Mouse (Mus musculus) T-helper 1 cell (primary cell): ENCODE data around the gene Igdcc4.

Source experiments
- in situ Hi-C: fragments of 300-600 bp; cut with MboI, MseI; formaldehyde crosslinking; loops from one replicate; pipeline ENCODE4 v1.15.1; 2025; ENCODE audit warnings: high pct_unique_total_duplicates

The Igdcc4 gene

DNA sequence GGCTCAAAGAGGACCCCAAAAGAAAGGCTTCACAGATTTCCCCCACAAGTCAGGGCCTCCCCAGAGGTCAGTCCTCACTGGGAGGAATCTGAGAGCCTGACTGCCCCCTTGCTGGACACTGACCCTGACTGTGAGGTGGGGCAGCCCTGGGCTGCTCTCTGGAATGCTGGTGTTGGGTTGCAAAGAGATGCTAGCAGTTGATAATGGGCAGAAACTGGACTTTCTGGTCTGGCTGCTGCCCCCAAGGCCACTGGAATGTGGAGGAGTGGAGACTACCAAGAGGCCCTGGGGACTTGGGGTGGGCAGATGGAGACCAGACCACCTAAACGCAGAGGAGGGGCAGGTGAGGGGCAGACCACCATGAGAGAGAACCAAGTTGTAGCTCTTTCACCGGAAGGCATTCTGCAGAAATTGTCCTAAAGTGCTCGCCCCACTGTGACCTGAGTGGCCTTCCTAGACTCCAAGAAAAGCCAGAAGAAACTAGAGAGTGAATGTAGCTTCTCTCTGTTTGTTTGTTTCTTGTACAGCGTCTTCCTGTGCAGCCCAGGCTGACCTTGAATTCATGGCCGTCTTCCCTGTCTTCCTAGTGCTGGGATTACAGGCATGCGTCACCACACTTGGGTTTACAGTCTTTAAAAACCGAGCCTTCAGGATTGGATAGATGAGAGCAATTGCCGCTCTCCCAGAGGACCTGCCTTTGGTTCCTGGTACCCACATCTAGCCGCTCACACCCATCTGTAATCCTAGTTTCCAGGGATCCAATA is 53.6 kb downstream of the Igdcc4 start:
- in situ Hi-C loops = no loop called here

DNA sequence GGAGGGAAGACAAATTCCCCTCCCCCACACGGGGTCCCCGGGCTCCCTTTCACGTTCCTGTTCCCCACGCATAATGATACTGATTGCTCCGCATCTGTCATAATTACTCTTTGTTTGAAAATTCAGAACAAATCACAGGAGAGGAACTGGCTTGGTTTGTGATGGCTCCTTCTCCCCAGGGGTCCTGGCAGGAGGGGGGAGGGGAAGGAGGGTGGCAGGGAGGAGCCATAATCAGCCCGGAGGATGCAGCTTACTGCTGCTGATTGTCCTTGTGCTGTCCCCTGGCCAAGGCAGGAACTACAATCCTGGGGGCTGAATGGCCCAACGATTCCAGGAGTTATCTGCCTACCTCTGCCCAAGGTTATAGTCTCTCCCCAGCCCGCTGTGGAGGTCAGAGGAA is 55.3 kb downstream of the Igdcc4 start:
- in situ Hi-C loops = no loop called here

DNA sequence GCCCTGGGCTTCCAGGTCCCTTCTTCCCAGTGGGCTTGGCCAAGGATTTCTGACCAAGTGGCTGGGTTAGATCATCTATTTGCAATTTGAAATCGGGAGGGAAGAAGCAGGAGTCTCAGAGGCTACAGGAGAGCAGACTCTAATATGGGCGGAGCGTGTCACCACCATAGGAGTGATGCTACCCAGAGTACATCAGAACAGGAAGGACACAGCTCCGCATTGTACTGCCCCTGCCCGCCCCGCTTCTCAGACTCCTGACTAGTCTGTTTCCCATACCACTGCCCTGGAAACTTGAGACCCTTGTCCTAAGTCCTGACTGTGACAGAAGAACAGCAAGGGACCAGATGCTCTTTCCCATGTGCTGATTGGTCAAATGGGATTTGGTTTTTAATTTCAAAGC is 56.3 kb downstream of the Igdcc4 start:
- in situ Hi-C loops = no loop called here

DNA sequence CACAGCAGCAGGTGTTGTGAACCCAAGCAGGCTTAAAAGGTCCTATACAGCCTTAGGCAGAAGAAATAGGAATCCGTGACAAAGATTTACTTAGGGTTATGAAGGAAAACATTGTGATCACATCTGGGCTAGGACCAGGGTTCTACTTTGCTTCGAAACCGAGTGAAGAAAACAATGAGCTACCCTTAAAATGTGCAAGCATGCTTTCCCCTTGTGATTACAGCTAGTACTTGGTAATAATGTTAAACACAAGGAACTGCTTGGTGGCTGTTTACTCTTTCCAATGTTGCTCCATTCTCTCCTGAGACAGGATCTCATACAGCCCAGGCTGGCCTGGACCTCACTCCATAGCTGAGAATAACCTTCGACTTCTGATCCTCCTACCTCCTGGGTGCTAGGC is 59.9 kb downstream of the Igdcc4 start:
- in situ Hi-C loops = no loop called here

DNA sequence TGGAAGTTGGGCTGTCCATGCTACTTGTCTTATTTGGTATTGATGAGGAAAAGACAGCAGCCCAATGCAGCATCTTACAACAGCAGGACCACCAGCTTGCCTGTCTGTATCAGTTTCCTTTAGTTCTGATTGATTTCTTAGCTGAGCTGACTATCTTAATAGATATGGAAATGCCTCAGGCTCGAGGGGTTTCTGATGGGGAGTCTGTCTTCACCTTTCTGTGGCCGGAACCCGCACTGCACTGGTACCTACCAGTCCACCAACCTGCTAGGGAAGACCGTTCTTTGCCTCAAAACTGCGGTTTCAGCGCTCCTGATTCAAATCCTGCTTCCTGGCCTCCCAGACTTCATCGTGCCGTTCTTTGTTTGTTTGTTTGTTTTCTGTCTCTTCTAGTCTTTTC is 60.6 kb downstream of the Igdcc4 start:
- in situ Hi-C loops = no loop called here

DNA sequence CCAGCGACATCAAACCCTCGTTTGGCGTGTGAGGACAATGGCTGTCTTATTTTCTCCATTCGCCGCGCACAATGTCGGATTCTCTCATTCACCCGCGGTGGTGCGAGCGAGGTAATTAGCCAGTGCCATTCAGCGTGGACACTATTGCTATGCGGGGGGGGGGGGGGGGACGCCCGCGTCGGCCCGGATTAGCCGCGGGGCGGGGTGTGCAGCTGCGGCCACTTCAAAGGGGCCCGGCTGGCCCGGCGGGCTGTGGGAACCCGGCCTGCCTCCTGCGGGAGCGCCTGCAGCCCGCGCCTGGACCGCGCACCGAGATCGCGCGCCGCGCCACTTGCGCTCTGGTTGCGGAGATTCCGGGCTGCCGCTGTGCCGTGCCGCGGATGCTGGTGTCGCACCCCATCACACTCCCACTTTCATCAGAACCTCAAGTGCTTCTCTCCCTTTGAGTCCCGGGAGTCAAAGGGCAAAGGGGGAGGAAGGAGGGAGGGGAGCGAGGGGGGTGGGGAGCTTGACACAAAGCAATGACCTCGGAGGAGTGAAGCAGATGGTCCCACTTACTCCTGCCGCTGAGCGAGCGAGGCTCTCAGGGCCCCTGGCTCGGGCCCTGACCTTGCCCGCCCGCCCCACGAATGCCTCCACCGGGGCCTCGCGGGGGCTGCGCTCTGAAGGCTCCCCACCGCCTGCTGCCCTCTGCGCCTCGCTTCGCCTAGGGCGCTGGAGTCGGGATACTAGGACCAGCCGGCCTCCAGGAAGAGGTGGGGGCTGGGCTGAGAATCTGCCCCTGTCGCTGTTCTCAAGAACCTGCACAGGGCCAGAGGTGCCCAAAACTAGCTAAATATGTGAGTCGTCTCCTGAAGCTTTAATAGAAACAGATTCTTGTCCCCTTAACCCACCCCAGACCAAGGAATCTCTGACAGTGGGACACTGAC is 61.7 kb downstream of the Igdcc4 start:
- in situ Hi-C loops = no loop called here

DNA sequence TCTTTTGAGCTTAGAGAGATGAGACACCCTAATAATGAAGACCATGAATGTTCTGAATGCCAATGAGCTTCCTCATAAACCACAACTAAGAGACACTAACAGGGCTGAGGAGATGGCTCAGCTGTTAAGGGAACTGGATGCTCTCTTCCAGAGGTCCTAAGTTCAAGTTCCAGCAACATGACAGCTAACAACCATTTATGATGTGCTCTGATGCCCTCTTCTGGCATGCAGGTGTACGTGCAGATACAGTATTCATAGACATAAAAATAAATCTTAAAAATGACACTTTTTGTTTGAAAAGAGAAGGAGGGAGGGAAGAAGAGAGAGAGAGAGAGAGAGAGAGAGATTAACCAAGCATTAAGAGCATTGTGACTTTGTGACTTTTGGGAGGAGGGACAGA is 63.6 kb downstream of the Igdcc4 start:
- in situ Hi-C loops = no loop called here

DNA sequence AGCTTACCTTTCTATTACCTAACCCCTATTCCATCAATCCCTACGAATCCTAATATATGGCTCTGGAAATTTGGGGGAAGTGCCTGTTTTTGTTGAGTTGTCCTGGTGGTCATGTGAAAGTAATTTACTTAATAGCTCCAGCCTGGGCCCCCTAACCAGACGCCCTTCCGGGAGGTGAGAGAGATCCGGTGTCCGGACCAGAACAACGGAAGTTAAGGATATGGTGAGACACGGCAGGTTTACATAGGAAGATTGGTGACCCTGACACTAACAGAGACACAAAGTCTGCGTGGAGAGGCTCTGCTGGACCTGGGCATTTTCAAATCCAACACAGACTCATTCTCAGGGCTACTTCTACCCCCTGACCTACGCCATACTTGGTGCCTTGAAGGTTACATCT is 65.1 kb downstream of the Igdcc4 start:
- in situ Hi-C loops = no loop called here

DNA sequence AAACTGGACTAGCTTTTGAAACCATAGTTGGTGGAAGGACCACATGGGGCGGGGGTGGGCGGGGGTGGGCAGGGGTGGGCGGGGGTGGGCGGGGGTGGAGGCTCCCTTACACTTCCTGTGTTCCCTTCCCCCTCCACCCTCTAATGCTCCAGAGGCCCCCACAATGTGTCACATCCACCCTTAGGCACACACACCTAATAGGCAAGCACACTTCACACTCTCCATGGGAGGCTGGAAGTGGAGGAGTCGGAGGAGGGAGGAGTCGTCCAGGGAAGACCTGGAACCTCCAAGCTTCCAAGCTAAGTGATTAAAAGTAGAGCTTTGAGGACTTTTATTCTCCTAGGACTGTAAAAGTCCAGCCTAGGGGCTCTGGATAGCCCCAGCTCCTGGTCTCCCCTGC is 67.2 kb downstream of the Igdcc4 start:
- in situ Hi-C loops = no loop called here

DNA sequence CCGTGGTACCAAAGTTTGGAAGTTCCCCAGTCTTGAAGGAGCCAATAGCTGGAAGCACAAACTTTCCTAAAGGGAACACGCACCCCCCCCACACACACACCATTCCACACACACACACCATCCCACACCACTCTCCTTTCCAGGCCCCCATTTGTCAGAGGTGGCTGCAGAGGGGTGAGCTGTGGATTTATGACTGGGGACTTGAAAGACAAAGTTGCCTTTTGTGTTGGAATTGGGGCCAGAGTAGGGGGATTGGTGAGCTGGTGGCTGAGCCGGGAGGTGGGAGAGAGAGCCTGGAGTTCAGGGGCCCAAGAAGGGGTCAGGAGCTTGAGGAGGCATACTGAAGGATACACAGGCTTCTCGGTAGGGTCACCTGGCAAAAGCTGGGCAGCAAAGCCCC is 67.7 kb downstream of the Igdcc4 start:
- in situ Hi-C loops = no loop called here

DNA sequence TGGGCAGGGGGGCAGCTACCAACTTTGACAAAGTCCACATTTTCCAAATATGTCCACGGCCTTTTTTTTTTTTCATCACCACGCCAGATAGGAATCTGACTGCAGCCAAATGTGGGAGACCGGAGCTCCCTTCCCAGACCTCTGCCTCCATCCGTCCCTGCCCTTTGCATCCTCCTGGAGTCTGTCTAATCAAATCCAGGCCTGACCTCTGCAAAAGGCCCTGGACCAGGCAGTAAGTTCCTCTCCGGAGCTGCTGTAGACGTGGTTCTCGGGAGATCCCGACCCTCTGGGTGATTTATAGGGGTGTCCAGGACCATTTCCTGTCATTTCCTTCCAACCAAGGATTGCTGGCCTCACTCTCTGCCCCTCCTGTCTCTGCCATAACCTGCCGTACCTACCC is 71.4 kb downstream of the Igdcc4 start:
- in situ Hi-C loops = no loop called here

DNA sequence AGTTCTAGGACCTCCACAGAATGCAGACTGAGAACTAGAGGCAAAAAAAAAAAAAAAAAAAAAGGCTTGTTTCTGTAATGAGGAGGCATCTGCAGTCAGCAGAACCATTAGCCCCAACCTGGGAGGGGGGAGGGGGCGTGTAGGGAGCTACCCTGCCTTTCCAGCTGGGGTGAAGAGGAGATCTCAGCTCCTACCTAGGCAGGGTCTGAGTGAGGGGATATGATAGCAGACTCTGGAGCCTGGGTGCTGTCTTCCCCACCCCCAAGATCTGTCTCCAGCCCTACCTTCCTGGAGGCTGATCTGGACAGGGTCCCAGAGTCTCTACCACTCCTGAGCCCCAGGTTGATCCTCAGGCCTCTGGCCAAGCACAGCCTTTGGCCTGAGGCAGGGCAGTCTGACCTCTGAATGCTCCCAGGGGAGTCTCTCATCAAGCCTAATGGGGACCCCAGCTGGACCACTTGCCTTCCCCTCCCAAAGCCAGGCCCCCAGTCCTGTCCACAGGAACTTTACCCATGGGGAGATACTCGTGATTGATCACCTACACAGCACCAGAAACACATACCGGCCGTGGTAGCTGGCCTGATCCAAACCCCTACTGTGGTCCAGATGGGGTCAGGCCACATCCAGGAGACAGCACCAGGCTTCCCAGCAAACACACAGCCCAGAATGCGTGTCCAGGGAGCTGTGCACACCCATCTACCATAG is 74.1 kb downstream of the Igdcc4 start:
- in situ Hi-C loops = loop anchor here (5.0 kb wide), 1 partner anchor 43 kb away; no protein-coding TSS in a partner anchor

DNA sequence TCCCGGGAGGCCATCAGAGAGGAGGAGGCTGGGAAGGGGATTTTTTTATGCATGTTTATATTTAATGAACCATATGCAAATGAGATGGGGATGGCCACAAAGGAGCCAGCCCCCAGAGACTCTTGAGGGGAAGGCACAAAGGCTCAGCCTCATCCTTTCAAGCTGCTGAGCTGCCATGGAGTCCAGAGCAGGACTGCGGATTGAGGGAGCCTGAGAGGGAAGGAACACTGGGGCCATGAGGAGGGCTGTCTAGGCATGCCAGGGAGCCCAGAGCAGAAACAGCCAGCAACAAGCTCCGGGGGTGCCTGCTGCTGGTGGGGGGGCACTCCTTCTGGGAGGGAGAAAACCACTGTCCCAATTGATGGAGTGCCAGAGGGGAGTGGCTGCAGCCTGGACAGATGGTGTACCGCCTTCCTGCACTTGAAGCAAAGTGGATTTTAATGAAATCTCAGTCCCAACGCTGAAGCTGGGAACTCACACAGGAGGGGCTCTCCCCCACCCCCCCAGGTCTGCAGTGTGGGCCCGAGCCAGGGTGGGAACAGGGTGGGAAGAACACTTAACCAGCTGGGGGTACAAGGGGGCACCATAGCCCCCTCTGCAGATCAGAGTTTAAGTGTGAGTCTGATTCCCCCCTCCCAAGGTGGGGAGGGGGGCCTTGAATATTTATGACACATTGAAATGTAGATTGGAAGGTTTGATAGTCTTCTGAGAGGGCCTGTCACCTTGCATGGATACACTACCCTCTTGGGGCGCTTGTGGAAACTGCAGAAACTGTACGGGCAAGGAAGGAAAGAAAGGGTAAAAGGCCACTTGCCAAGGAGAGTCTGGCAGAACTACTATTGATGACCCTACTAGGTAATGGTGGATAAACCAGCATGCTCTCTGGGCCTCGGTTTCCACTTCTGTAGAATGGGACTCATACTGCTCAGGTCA is 74.9 kb downstream of the Igdcc4 start:
- in situ Hi-C loops = loop anchor here (5.0 kb wide), 1 partner anchor 44 kb away; no protein-coding TSS in a partner anchor

DNA sequence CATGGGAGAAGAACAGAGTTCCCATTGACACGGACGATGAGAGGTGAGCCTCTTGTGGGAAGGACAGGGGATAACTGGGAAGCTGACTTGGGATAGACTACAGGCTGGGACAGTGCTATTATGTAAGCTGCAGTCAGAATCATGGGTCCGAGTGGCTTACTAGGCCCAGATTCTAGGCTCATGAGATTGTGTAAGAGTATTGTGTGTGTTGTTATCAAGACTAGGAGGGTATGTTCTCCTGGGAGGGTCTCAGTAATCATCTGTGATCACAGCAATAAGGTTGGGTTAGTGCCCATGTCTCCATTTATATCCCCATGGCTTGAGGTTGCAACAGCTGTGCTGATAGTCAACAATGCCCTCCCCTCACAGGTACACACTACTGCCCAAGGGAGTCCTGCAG is 76.2 kb downstream of the Igdcc4 start:
- in situ Hi-C loops = loop anchor here (5.0 kb wide), 1 partner anchor 45 kb away; no protein-coding TSS in a partner anchor

DNA sequence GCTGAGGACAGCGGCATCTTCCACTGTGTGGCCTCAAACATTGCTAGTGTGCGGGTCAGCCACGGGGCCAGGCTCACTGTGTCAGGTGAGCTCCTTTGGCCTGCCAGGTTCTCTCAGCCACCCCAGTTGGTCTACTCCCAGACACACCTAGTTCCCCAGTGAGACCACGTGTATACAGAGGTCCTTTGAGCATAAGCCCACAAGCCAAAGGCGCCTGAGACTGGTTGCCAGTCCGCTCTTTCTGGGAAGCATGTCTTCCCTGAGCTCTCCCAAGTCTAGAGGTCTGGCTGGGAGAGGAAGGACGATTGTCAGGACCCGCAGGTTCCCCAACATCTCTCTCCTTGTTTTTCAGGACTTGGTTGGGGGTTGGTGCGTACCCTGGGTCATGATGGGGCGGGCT is 76.6 kb downstream of the Igdcc4 start:
- in situ Hi-C loops = loop anchor here (5.0 kb wide), 1 partner anchor 46 kb away; no protein-coding TSS in a partner anchor

DNA sequence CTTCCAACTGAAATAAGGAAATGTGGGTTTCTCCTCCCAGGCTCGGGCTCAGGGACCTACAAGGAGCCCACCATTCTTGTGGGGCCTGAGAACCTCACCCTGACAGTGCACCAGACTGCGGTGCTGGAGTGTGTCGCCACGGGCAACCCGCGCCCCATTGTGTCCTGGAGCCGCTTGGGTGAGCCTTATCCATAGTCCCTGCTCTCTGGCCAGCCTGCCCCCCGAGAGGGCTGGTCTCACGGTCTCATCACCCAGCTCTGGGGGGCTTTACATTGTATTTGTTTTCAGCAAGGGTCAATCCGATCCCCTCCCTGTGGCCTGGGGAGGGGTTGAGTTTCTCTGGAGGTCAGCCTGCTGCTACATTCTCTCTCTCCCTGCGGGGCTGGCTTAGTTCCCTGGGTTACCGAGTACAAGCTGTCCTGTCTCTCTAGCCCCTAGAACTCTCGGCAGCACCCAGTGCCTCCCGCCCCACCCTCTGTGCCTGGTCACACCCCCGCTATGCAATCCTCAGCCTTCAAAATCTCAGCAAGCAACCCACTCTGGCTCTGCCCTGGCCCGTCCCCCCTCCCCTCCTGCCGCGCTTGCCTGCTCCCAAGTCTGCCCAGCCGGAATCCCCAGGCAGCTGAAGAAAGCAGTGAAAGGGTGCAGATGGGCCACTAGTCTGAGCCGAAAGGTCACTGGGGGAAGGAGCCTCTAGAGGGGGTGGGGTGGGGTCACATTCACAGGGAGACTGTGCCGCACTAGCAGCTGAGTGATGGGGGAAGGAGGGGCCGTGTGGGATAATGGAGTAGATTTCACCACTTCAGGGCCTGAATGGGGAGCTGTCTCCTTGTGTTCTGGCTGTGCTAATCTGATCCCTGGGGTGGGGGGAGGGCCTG is 77.3 kb downstream of the Igdcc4 start:
- in situ Hi-C loops = loop anchor here (5.0 kb wide), 1 partner anchor 46 kb away; no protein-coding TSS in a partner anchor

DNA sequence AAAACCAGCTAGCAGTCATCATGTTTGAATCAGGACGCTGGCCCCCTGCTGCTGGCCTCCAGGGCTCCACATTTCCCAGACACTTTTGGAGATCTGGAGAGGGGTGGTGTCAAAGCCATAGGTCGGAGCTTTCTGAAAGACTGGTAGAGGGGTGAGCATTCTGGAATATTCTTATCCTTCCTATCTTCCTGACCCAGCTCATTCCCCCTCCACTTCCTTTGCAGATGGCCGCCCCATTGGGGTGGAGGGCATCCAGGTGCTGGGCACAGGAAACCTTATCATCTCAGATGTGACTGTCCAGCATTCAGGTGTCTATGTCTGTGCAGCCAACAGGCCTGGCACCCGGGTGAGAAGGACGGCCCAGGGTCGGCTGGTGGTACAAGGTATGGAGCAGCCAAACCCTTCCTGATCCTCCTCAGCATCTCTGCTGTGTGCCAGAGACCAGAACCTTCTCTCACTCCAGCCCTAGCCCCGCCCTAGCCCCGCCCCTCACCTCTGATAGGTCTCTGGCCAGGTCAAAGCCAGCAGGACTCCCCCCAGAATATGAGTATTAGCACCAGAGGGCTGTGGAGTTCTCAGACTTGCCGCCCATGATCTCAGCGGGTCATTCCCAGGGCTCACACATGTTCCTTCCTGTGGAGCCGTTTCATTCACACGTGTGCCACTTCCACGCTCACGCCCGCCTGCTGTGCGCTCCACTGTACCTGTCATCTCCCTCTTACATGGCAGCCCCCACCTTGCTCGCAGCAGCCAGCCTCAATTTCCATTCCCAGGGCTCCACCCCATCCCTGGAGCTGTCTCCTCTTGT is 78.7 kb downstream of the Igdcc4 start:
- in situ Hi-C loops = loop anchor here (5.0 kb wide), 1 partner anchor 48 kb away; no protein-coding TSS in a partner anchor
